Mouse (Mus musculus) right cerebral cortex, postnatal 25 days (tissue): ENCODE data around the gene Acot5.
"Not testable (repeated sequence)": the region's sequence is repeated elsewhere in the genome, so short reads cannot be mapped to it uniquely, and the experiment has no call there.

Source experiments
- DNase-seq: peaks from one replicate; pipeline ENCODE4 v3.0.0; 2022

The Acot5 gene

GRCm38 (mm10) chr12:84063833-84064232 is 5.3 kb upstream of the Acot5 start:
- DNase-seq = no peak

- no peak for DNase-seq
Measured at GRCm38 (mm10) chr12:84064621-84065020, 4.5 kb upstream of the Acot5 start.

- DNase-seq = no peak
Measured at GRCm38 (mm10) chr12:84067752-84068151, 1.4 kb upstream of the Acot5 start.

- no peak for DNase-seq
Measured at GRCm38 (mm10) chr12:84068296-84068695, 829 bp upstream of the Acot5 start.

GRCm38 (mm10) chr12:84069582-84069981 is 457 bp downstream of the Acot5 start:
- DNase-seq = peak; percentile 51

GRCm38 (mm10) chr12:84071696-84072095 is 2.6 kb downstream of the Acot5 start:
- no peak for DNase-seq

GRCm38 (mm10) chr12:84077371-84077990 is 8.4 kb downstream of the Acot5 start:
- no peak for DNase-seq

- no peak for DNase-seq
Measured at GRCm38 (mm10) chr12:84083842-84084241, 14.7 kb downstream of the Acot5 start.

- DNase-seq = no peak
Measured at GRCm38 (mm10) chr12:84084581-84084980, 15.5 kb downstream of the Acot5 start.

GRCm38 (mm10) chr12:84094666-84095065 is 25.5 kb downstream of the Acot5 start:
- DNase-seq = not testable (repeated sequence)

GRCm38 (mm10) chr12:84099605-84100004 is 30.5 kb downstream of the Acot5 start:
- no peak for DNase-seq

- DNase-seq = no peak
Measured at GRCm38 (mm10) chr12:84100071-84100470, 30.9 kb downstream of the Acot5 start.

- peak; percentile 52 for DNase-seq
Measured at GRCm38 (mm10) chr12:84100604-84101492, 31.7 kb downstream of the Acot5 start, which contains the start of gene Acot6. TSS of gene Acot6 (plus strand) at chr12:84100654.

GRCm38 (mm10) chr12:84101493-84101845 is 32.3 kb downstream of the Acot5 start:
- no peak for DNase-seq

GRCm38 (mm10) chr12:84107012-84107411 is 37.9 kb downstream of the Acot5 start:
- no peak for DNase-seq

GRCm38 (mm10) chr12:84107692-84108091 is 38.6 kb downstream of the Acot5 start:
- DNase-seq = no peak

- DNase-seq = no peak
Measured at GRCm38 (mm10) chr12:84109924-84110323, 40.8 kb downstream of the Acot5 start.

- no peak for DNase-seq
Measured at GRCm38 (mm10) chr12:84110814-84111213, 41.7 kb downstream of the Acot5 start.

- DNase-seq = no peak
Measured at GRCm38 (mm10) chr12:84113676-84114075, 44.6 kb downstream of the Acot5 start.

- peak; percentile 87 for DNase-seq
Measured at GRCm38 (mm10) chr12:84114153-84114994, 45.2 kb downstream of the Acot5 start, which contains the start of gene Dnal1. TSS of gene Dnal1 (plus strand) at chr12:84114366.

- DNase-seq = no peak
Measured at GRCm38 (mm10) chr12:84119584-84119983, 50.5 kb downstream of the Acot5 start.
